Mouse (Mus musculus) embryonic fibroblast, embryonic 13.5 days (primary cell): ENCODE data around the gene Map3k3.

Experiments used
- CTCF ChIP-seq: IDR thresholded peaks from 2 replicates; pipeline ENCODE4 v1.5.1; 2011; ENCODE audit warnings: mild to moderate bottlenecking, control low read depth, low read length, moderate library complexity, borderline replicate concordance; ENCODE audit not compliant: insufficient read depth
- POLR2A ChIP-seq: IDR thresholded peaks from 2 replicates; pipeline ENCODE4 v1.6.1; 2011; ENCODE audit warnings: low read depth, mild to moderate bottlenecking, control low read depth, low read length, moderate library complexity

GRCm38 (mm10) chr11:106061311-106061710 is 23.1 kb upstream of the Map3k3 start:
- TF ChIP-seq CTCF: no peak
- no peak for TF ChIP-seq POLR2A
